ENCODE assay signal across 9 mouse cellular contexts in genomic region chr8:91392261-91392660, GRCm38 (mm10).
DNase-seq lines count a peak whose midpoint lies in the region.
"Had no signal": no experiment of that assay in that cellular context is flagged by ENCODE, and none has a peak within 500 bp of the region (broad histone marks: within the 10 kb centered on the region; RNA-seq: fewer than 3 reads in every experiment).

No protein-coding gene starts in this region.

- peak; percentile 80 for DNase-seq in kidney, adult 9 months
- DNase-seq in kidney, postnatal 10 days, result no peak
- peak; percentile 35 for DNase-seq in lung, postnatal 36 days
- no peak for DNase-seq in lung, adult 18-20 months
- peak; percentile 46 for DNase-seq in kidney, postnatal 14 days
- no peak for DNase-seq in adrenal gland, adult 2 months
- DNase-seq in cerebellum, postnatal 14 days, result no peak
- DNase-seq: adrenal gland, adult 8-10 months; cerebellum, adult 18-20 months had no signal

Comparison
In these comparisons a context has a peak if more than half of its experiments do, and no peak if none do; other contexts are left out.
1. DNase-seq: peak in kidney, adult 9 months (single experiment), lung, postnatal 36 days (single experiment) and kidney, postnatal 14 days (single experiment); none in kidney, postnatal 10 days (single experiment), lung, adult 18-20 months (0 of 2), adrenal gland, adult 2 months (single experiment) and cerebellum, postnatal 14 days (0 of 2).